Mouse (Mus musculus) intestine, postnatal 0 days (tissue): Measurements from ENCODE around the gene Bmf. TPM values are rescaled to one million over a fixed set of nuclear protein-coding genes. Genes with fewer than 3 reads are reported as not detected.

Experiments
- ATAC-seq: fragments of 200-750 bp; cut with Nextera tagmentation; 2 replicates; pipeline ENCODE4 v1.8.0; 2017; ENCODE audit warnings: mild to moderate bottlenecking, moderate TSS enrichment, moderate library complexity
- H3K27ac ChIP-seq: fragments of 300-500 bp; sonication (generic); 2 replicates; pipeline ENCODE4 v1.5.1; 2014; ENCODE audit warnings: mild to moderate bottlenecking, low read depth, low read length, moderate library complexity
- H3K27me3 ChIP-seq: fragments of 300-500 bp; sonication (generic); replicated peaks from 2 replicates; pipeline ENCODE4 v1.6.1; 2014; ENCODE audit warnings: low read length, mixed read lengths; ENCODE audit not compliant: control insufficient read depth, insufficient read depth
- H3K36me3 ChIP-seq: fragments of 300-500 bp; sonication (generic); 2 replicates; pipeline ENCODE4 v1.6.1; 2014; ENCODE audit warnings: mild to moderate bottlenecking, moderate library complexity; ENCODE audit not compliant: control insufficient read depth, insufficient read depth
- H3K4me1 ChIP-seq: fragments of 300-500 bp; sonication (generic); replicated peaks from 2 replicates; pipeline ENCODE4 v1.6.1; 2014; ENCODE audit warnings: antibody characterized with exemption, low read length, mixed read lengths; ENCODE audit not compliant: control insufficient read depth, insufficient read depth
- H3K4me2 ChIP-seq: fragments of 300-500 bp; sonication (generic); replicated peaks from 2 replicates; pipeline ENCODE4 v1.6.1; 2014; ENCODE audit warnings: low read depth, mild to moderate bottlenecking, moderate library complexity
- H3K4me3 ChIP-seq: fragments of 300-500 bp; sonication (generic); 2 replicates; pipeline ENCODE4 v1.5.1; 2014; ENCODE audit warnings: low read depth, low read length
- H3K9ac ChIP-seq: fragments of 300-500 bp; sonication (generic); 2 replicates; pipeline ENCODE4 v1.6.1; 2014; ENCODE audit warnings: mild to moderate bottlenecking, low read depth, low read length
- H3K9me3 ChIP-seq: fragments of 300-500 bp; sonication (generic); 2 replicates; pipeline ENCODE4 v1.6.1; 2016; ENCODE audit warnings: mixed run types; ENCODE audit not compliant: control insufficient read depth
- CTCF ChIP-seq: sonication (generic); IDR thresholded peaks from 2 replicates; pipeline ENCODE4 v1.5.1; 2016; ENCODE audit warnings: low read depth, mild to moderate bottlenecking, control low read depth, antibody characterized with exemption, moderate library complexity
- WGBS: fragments of 180-500 bp; shearing (Covaris S2); extraction: QIAGEN DNeasy Blood & Tissue Kit; methylation state at CpG from one replicate; pipeline ENCODE4 v1.1.7; 2014; 5-methylcytosine and 5-hydroxymethylcytosine counted together
- polyA plus RNA-seq: library from polyadenylated mRNA; unstranded; fragments of >200 nt; fragmentation: Nextera tagmentation; extraction: Ambion mirVana; gene quantifications from 2 replicates; pipeline ENCODE4 v1.2.1, GENCODE M21; 2015

Gene Bmf
- polyA plus RNA-seq, 1 experiment from 2014 or later, result 1.4 TPM

DNA sequence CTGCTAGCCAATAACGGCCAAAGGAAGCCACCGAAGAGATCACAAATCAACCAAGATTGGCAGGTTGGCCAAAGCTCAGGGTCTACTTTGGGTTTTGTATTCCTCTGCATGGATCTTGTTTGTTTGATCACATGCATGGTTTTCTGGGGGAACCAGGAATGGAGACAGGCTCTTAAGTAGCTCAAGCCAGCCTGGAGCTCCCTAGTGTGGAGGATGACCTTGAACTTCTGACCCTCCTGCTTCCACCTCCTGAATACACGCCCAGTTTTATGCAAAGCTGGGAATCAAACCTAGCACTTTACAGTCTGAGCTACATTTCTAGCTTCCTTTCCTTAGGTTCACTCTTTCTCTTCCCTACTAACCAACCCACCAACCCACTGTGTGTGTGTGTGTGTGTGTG is 64.1 kb downstream of the Bmf start:
- 71% methylated on average over 3 of the region's 3 CpGs for WGBS
- TF ChIP-seq CTCF, result no peak
- Histone ChIP-seq H3K4me2 (no peak overlapping the region), H3K36me3 (no peaks in the 10 kb centered on the region), H3K9ac (no peak overlapping the region), H3K4me1 (peaks cover 2% of the 10 kb centered on the region), H3K4me3 (no peak overlapping the region), H3K9me3 (no peaks in the 10 kb centered on the region), H3K27ac (no peak overlapping the region), H3K27me3 (no peaks in the 10 kb centered on the region)
- no peak for ATAC-seq

DNA sequence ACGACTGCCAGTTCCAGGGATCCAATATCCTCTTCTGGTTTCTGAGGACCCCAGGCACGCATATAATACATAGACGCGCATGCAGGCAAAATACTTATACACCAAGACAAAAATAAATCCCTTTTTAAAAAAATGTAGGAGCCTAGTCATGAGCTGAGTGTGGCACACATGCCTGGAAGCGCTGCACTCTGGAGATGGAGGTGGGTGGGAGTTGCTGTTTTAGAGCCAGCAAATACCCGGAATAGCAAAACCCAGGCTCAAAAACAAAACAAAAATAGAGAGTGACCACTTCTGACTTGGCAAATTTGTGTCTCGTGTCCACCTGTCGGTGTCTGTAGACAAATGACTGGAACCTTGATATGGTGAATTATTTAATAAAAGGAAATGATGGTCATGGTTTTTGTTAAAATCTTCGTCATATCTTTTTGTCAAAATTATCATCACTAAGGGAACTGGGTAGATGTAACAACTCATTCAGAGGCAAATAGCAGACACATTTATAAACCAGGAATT is 65.0 kb downstream of the Bmf start:
- Histone ChIP-seq H3K36me3 (no peaks in the 10 kb centered on the region), H3K9me3 (no peaks in the 10 kb centered on the region), H3K4me1 (no peaks in the 10 kb centered on the region), H3K4me2 (no peak overlapping the region), H3K27ac (no peak overlapping the region), H3K4me3 (no peak overlapping the region), H3K27me3 (no peaks in the 10 kb centered on the region), H3K9ac (no peak overlapping the region)
- WGBS, result 86% methylated on average over 9 of the region's 9 CpGs
- no peak for TF ChIP-seq CTCF
- ATAC-seq, result no peak

DNA sequence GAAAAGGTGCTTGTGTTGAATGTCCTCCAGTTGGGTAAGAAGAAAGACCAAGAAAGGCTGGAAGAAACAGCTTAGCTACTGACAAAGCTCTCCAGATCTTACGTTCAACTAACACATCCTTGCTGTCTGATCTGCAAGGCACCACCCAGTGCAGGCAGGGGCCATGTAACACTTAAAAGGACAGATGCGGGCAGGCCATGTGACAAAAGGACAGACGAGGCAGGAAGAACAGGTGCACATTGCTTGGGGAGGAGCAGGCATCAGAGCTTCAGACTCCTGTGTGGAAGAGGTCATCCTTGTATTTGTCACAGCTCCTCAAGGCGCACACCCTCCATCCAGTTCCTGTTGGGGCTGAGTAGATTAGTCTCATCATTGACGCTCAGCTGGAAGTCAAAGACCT is 66.5 kb downstream of the Bmf start:
- no peak for ATAC-seq
- Histone ChIP-seq H3K4me1 (0 out of 2 replicates have a peak, but pooled peaks cover 4% of the 10 kb centered on the region), H3K4me2 (no peak overlapping the region), H3K9ac (no peak overlapping the region), H3K27ac (no peak overlapping the region), H3K27me3 (no peaks in the 10 kb centered on the region), H3K9me3 (no peaks in the 10 kb centered on the region), H3K36me3 (no peaks in the 10 kb centered on the region), H3K4me3 (no peak overlapping the region)
- no peak for TF ChIP-seq CTCF
- WGBS, result 79% methylated on average over 5 of the region's 5 CpGs

DNA sequence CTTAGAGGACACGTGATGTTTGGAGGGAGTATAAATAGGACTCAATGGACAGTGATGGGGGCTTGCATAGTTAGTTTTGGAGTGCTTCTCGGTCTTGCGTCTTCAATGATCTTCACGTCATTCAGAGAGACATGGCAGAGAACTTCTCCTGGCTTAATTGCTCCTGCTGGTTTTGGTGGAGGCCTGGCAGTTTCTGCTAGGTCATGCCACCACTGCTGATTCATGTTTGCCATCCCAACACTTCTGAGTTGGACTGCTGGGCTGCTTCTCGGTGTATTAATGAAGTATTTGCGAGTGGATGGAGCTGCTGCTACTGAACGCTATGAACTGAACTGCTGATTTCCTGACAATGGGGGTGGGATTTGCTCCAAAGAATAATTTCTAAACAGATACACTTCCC is 68.6 kb downstream of the Bmf start:
- Histone ChIP-seq H3K36me3 (peaks cover 12% of the 10 kb centered on the region), H3K27ac (no peak overlapping the region), H3K27me3 (no peaks in the 10 kb centered on the region), H3K4me1 (0 out of 2 replicates have a peak, but pooled peaks cover 4% of the 10 kb centered on the region), H3K4me2 (no peak overlapping the region), H3K4me3 (no peak overlapping the region), H3K9ac (no peak overlapping the region), H3K9me3 (no peaks in the 10 kb centered on the region)
- 93% methylated on average over 7 of the region's 7 CpGs for WGBS
- ATAC-seq, result no peak
- no peak for TF ChIP-seq CTCF

DNA sequence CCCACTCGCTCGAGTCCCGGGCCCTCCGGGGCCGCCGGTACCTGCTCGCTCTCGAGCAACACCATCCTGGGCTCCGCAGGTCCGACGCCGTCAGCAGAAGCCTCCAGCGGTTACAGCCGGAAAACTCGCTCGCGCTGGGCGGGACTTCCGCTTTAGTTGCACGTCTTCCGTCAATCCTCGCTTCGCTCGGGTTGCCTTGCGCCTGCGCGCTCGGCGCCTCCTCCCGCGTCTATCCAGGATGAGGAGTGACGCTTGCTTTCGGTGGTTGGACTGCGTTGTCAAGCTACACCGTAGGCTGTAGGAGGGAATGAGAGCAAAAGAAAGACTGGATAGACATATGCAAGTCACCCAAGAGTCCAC is 70.0 kb downstream of the Bmf start, which contains the start of gene Srp14:
Gene Srp14 (minus strand): TSS at position 162 of the 360 bp plus-strand sequence.
- Histone ChIP-seq H3K4me3 (peak within 1 kb of the TSS; percentile 71), H3K36me3 (peaks cover 24% of the 10 kb centered on the region), H3K4me2 (peak within 1 kb of the TSS; percentile 97), H3K27me3 (no peaks in the 10 kb centered on the region), H3K27ac (peak within 1 kb of the TSS; percentile 80; the same call in 1 of the 2 replicates), H3K9ac (peak within 1 kb of the TSS; percentile 71), H3K4me1 (0 out of 2 replicates have a peak, but pooled peaks cover 4% of the 10 kb centered on the region), H3K9me3 (no peaks in the 10 kb centered on the region)
- WGBS, result 0% methylated on average over 34 of the region's 35 CpGs
- TF ChIP-seq CTCF, result no peak
- ATAC-seq, result peak; percentile 88

DNA sequence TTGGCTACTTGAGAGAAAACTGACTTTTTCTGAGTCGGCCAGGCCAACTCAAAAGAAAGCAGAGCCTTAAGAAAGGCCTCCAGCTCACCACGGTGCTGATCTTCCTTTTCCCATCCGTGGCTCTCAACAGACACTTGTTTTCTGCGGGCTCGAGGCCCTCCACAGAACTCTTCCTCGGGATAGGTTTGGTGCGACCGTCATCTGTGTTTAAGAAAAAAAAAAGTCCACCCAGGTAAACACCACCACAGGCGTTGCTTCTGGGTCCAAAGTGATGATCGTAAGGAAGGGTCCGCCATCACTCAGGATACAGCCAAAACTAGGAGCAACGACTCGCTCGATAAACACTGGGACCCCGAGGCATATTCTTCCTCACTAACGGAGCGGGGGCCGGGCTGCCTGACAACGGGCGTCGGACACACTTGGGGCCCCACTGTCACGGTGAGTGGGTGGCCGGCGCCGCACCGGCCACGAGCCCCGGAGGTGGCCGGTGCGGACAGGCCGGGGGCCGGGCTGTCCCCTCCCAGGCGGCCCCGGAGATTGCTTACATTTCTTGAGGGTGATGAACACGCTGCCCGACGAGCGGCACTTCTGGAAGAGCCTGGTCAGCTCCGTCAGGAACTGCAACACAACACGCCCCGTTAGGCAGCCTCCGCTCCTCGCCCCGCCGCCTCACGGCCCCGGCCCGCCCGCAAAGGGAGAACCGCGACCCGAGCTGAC is 70.5 kb downstream of the Bmf start:
- WGBS, result under 1% methylated on average over 52 of the region's 52 CpGs
- TF ChIP-seq CTCF, result no peak
- no peaks in the 10 kb centered on the region for H3K9me3 ChIP-seq
- H3K4me3 ChIP-seq, result peak overlapping the region; percentile 71
- peak overlapping the region; percentile 80; the same call in 1 of the 2 replicates for H3K27ac ChIP-seq
- no peaks in the 10 kb centered on the region for H3K27me3 ChIP-seq
- peak; percentile 66; the same call in 1 of the 2 replicates for ATAC-seq
- 0 out of 2 replicates have a peak, but pooled peaks cover 4% of the 10 kb centered on the region for H3K4me1 ChIP-seq
- peak overlapping the region; percentile 71 for H3K9ac ChIP-seq
- H3K4me2 ChIP-seq, result peak overlapping the region; percentile 97
- peaks cover 29% of the 10 kb centered on the region for H3K36me3 ChIP-seq

Other genes starting within 250 kb of the Bmf start
- 0.57 and 0.84 TPM in 2 replicates for gene Gpr176, start 176.3 kb downstream of the Bmf start, polyA plus RNA-seq
- gene Eif2ak4, start 161.1 kb downstream of the Bmf start, polyA plus RNA-seq, result 3.7 and 3.8 TPM in 2 replicates
- gene Srp14, start 70.0 kb downstream of the Bmf start, polyA plus RNA-seq, result 164 and 168 TPM in 2 replicates
- gene Bub1b, start 48.5 kb upstream of the Bmf start, polyA plus RNA-seq, result 8.9 and 9.9 TPM in 2 replicates
- gene Pak6, start 113.6 kb upstream of the Bmf start, polyA plus RNA-seq, result 0.90 and 1.4 TPM in 2 replicates
- gene Ankrd63, start 154.3 kb upstream of the Bmf start, polyA plus RNA-seq, result 0.63 and 0.65 TPM in 2 replicates
- gene Plcb2, start 178.8 kb upstream of the Bmf start, polyA plus RNA-seq, result 0.59 and 0.76 TPM in 2 replicates
- gene Inafm2, start 196.1 kb upstream of the Bmf start, polyA plus RNA-seq, result 24.7 and 26.2 TPM in 2 replicates
- 0.77 and 1.2 TPM in 2 replicates for gene Ccdc9b, start 213.0 kb upstream of the Bmf start, polyA plus RNA-seq
- 66.7 and 88.7 TPM in 2 replicates for gene Phgr1, start 223.1 kb upstream of the Bmf start, polyA plus RNA-seq
- 2.5 and 3.1 TPM in 2 replicates for gene Disp2, start 230.0 kb upstream of the Bmf start, polyA plus RNA-seq